Mouse (Mus musculus): Measurements from ENCODE around the gene Scnn1a. TPM values are rescaled to one million over a fixed set of nuclear protein-coding genes. Genes with fewer than 3 reads are reported as not detected.

The Scnn1a gene
- polyA plus RNA-seq, 1 experiment: 0.20 TPM

DNA sequence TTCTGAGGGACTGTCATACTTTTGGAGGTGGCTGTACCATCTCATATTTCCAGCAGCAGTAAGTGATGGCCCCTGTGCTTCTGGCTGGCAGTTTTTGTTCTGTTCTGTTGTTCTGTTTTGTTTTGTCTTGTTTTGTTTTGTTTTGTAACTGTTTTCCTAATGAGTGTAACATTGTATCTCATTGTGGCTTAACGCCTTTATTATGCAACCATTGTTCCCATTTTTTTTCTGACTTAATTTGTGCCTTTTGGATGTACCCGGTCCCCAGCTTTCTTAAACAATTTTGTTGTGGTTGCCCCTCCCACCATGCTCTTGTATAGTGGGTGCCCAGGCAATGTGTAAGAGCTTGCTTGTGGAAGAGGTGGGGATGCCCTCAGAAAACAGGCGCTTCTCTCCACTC, 21.7 kb downstream of the Scnn1a start:
- peaks cover 4% of the 10 kb centered on the region for H3K27me3 ChIP-seq (ENCODE audit: control insufficient read depth, insufficient read depth, insufficient read length)
- no peak overlapping the region for H3K4me2 ChIP-seq (ENCODE audit: low read depth)
- no peaks in the 10 kb centered on the region for H3K36me3 ChIP-seq (ENCODE audit: control insufficient read depth, insufficient read depth)
- no peaks in the 10 kb centered on the region for H3K79me2 ChIP-seq (ENCODE audit: control insufficient read depth, insufficient read depth)
- no peak overlapping the region for H3K4me3 ChIP-seq
- no peak overlapping the region for H3ac ChIP-seq (ENCODE audit: control insufficient read depth, insufficient read length)
- TF ChIP-seq REST (IDR thresholded peaks at IDR 0.05; ENCODE audit: insufficient read depth, insufficient read length) (no peak), E2F4 (IDR thresholded peaks at IDR 0.05; ENCODE audit: insufficient read depth) (no peak), TCF3 (IDR thresholded peaks at IDR 0.05; ENCODE audit: insufficient read length, low read depth) (no peak), POLR2AphosphoS2 (IDR thresholded peaks at IDR 0.05; ENCODE audit: insufficient read length, low read depth) (no peak)

DNA sequence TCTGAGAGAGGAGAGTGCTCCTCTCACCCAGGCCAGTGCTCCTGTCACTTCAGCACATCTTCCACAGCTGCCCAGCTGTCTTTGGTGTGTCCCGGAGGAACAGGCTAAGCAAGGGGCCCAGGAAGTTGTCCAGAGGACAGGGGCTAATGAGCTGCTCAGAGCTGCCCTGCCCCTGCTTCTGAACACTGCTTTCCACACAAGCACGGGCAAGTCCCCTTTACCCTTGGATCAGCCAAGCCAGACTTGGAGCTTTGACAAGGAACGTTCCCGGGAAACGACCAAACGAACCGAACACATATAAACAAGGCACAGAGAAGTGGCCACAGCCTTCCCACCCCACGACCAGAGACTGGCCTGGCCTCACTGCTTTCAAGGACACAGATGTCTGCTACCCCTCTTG, 23.6 kb downstream of the Scnn1a start:
- H3K79me2 ChIP-seq (ENCODE audit: control insufficient read depth, insufficient read depth): no peaks in the 10 kb centered on the region
- peaks cover 4% of the 10 kb centered on the region for H3K27me3 ChIP-seq (ENCODE audit: control insufficient read depth, insufficient read depth, insufficient read length)
- H3K4me2 ChIP-seq (ENCODE audit: low read depth): no peak overlapping the region
- no peak overlapping the region for H3ac ChIP-seq (ENCODE audit: control insufficient read depth, insufficient read length)
- no peak for TF ChIP-seq E2F4 (IDR thresholded peaks at IDR 0.05; ENCODE audit: insufficient read depth)
- TF ChIP-seq TCF12 (IDR thresholded peaks at IDR 0.05; ENCODE audit: insufficient read depth, poor library complexity, severe bottlenecking): no peak
- TF ChIP-seq REST (IDR thresholded peaks at IDR 0.05; ENCODE audit: insufficient read depth, insufficient read length): no peak
- TF ChIP-seq MAX (IDR thresholded peaks at IDR 0.05; ENCODE audit: low read depth): no peak
- TF ChIP-seq POLR2AphosphoS2 (IDR thresholded peaks at IDR 0.05; ENCODE audit: insufficient read length, low read depth): no peak
- no peak for TF ChIP-seq CEBPB (IDR thresholded peaks at IDR 0.05; ENCODE audit: insufficient read depth, poor library complexity, severe bottlenecking)
- no peak for TF ChIP-seq USF1 (IDR thresholded peaks at IDR 0.05; ENCODE audit: low read depth)
- no peak for TF ChIP-seq POLR2A (IDR thresholded peaks at IDR 0.05; ENCODE audit: insufficient read length, low read depth)
- no peak for TF ChIP-seq SRF (IDR thresholded peaks at IDR 0.05; ENCODE audit: control insufficient read depth, insufficient read length, low read depth)
- TF ChIP-seq TCF3 (IDR thresholded peaks at IDR 0.05; ENCODE audit: insufficient read length, low read depth): no peak
- TF ChIP-seq MYOG (IDR thresholded peaks at IDR 0.05; ENCODE audit: control insufficient read depth in 1 of 3, insufficient read depth in 1 of 3, insufficient read length in 2 of 3, low read depth in 2 of 3): no peak
- no peak overlapping the region for H3K4me3 ChIP-seq
- H3K36me3 ChIP-seq (ENCODE audit: control insufficient read depth, insufficient read depth): no peaks in the 10 kb centered on the region

DNA sequence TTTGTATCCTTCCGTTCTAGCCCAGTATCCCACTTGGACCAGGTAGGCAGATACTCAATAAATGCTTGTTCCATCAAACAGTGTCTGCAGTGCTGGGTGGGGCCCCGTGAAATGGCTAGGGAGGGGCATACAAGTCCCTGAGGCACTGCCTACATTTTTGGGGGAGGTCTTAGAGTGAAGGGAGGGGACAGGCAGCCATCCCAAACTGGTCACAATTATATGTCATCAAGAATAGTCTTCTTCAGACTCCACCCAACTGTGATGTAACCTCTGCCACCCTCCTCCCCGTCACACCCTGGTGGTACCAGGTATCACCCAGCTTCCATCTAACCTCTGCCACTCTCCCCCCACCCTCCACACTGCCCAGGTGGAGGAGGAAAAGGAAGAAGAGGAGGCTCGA, 24.4 kb downstream of the Scnn1a start:
- Histone ChIP-seq H3K4me2 (ENCODE audit: low read depth) (no peak overlapping the region), H3K4me3 (no peak overlapping the region), H3K36me3 (ENCODE audit: control insufficient read depth, insufficient read depth) (no peaks in the 10 kb centered on the region), H3K79me2 (ENCODE audit: control insufficient read depth, insufficient read depth) (peaks cover 7% of the 10 kb centered on the region), H3K27me3 (ENCODE audit: control insufficient read depth, insufficient read depth, insufficient read length) (peaks cover 4% of the 10 kb centered on the region), H3ac (ENCODE audit: control insufficient read depth, insufficient read length) (no peak overlapping the region)
- TF ChIP-seq USF1 (IDR thresholded peaks at IDR 0.05; ENCODE audit: low read depth) (no peak), MYOD1 (IDR thresholded peaks at IDR 0.05; ENCODE audit: control insufficient read depth in 1 of 3, insufficient read length in 2 of 3, low read depth in 2 of 3) (no peak), CEBPB (IDR thresholded peaks at IDR 0.05; ENCODE audit: insufficient read depth, poor library complexity, severe bottlenecking) (no peak), E2F4 (IDR thresholded peaks at IDR 0.05; ENCODE audit: insufficient read depth) (no peak), POLR2A (IDR thresholded peaks at IDR 0.05; ENCODE audit: insufficient read length, low read depth) (no peak)

DNA sequence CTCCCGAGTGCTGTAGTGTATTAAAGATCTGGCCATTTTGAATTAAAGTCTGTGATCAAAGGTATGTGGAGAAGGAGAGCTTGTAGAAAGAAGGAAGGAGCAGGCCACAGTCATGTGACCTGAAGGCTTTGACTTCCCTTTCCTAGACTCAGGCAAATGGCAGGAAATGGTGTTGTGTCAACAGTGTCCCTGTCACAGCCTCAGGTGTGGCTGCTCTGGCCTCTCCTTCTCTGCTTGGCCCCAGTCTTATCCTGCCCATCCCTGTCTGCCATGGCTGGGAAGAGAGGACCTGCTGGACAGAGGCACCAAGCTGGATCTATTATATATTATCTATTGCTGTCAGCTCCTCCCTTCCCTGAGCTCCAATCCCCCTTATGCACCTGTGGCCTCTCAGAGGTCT, 25.2 kb downstream of the Scnn1a start:
- Histone ChIP-seq H3ac (ENCODE audit: control insufficient read depth, insufficient read length) (no peak overlapping the region), H3K79me2 (ENCODE audit: control insufficient read depth, insufficient read depth) (peaks cover 15% of the 10 kb centered on the region), H3K4me2 (ENCODE audit: low read depth) (no peak overlapping the region), H3K27me3 (ENCODE audit: control insufficient read depth, insufficient read depth, insufficient read length) (peaks cover 4% of the 10 kb centered on the region), H3K36me3 (ENCODE audit: control insufficient read depth, insufficient read depth) (no peaks in the 10 kb centered on the region), H3K4me3 (no peak overlapping the region)
- TF ChIP-seq E2F4 (IDR thresholded peaks at IDR 0.05; ENCODE audit: insufficient read depth): no peak
- no peak for TF ChIP-seq POLR2A (IDR thresholded peaks at IDR 0.05; ENCODE audit: insufficient read length, low read depth)
- TF ChIP-seq TCF3 (IDR thresholded peaks at IDR 0.05; ENCODE audit: insufficient read length, low read depth): no peak
- no peak for TF ChIP-seq MYOD1 (IDR thresholded peaks at IDR 0.05; ENCODE audit: control insufficient read depth in 1 of 3, insufficient read length in 2 of 3, low read depth in 2 of 3)
- no peak for TF ChIP-seq USF1 (IDR thresholded peaks at IDR 0.05; ENCODE audit: low read depth)
- no peak for TF ChIP-seq CEBPB (IDR thresholded peaks at IDR 0.05; ENCODE audit: insufficient read depth, poor library complexity, severe bottlenecking)
- no peak for TF ChIP-seq REST (IDR thresholded peaks at IDR 0.05; ENCODE audit: insufficient read depth, insufficient read length)
- TF ChIP-seq SRF (IDR thresholded peaks at IDR 0.05; ENCODE audit: control insufficient read depth, insufficient read length, low read depth): no peak
- TF ChIP-seq TCF12 (IDR thresholded peaks at IDR 0.05; ENCODE audit: insufficient read depth, poor library complexity, severe bottlenecking): no peak
- no peak for TF ChIP-seq MYOG (IDR thresholded peaks at IDR 0.05; ENCODE audit: control insufficient read depth in 1 of 3, insufficient read depth in 1 of 3, insufficient read length in 2 of 3, low read depth in 2 of 3)
- no peak for TF ChIP-seq MAX (IDR thresholded peaks at IDR 0.05; ENCODE audit: low read depth)
- TF ChIP-seq POLR2AphosphoS2 (IDR thresholded peaks at IDR 0.05; ENCODE audit: insufficient read length, low read depth): no peak

DNA sequence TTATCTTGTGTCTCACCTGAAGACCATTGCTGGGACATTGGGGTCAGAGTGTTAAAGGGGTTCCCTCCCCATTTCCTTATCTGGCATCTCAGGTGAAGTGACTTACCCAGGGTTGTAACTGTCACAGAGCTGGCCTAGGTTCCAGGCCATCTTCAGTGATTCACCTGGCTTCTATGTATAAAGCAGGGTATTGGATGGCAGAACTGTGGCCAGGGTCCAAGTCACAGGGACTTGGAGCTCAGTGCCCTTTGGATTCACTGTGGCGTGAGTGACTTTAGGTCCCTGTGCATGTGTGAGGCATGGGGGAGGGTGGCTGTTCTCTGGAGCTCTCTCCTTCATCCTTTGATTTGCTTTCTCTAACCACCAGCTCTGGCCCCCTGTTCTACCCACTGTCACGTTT, 25.6 kb downstream of the Scnn1a start:
- H3K27me3 ChIP-seq (ENCODE audit: control insufficient read depth, insufficient read depth, insufficient read length): peaks cover 4% of the 10 kb centered on the region
- no peak overlapping the region for H3K4me3 ChIP-seq
- no peak overlapping the region for H3ac ChIP-seq (ENCODE audit: control insufficient read depth, insufficient read length)
- H3K36me3 ChIP-seq (ENCODE audit: control insufficient read depth, insufficient read depth): no peaks in the 10 kb centered on the region
- peaks cover 17% of the 10 kb centered on the region for H3K79me2 ChIP-seq (ENCODE audit: control insufficient read depth, insufficient read depth)
- H3K4me2 ChIP-seq (ENCODE audit: low read depth): no peak overlapping the region
- no peak for TF ChIP-seq USF1 (IDR thresholded peaks at IDR 0.05; ENCODE audit: low read depth)
- no peak for TF ChIP-seq POLR2A (IDR thresholded peaks at IDR 0.05; ENCODE audit: insufficient read length, low read depth)
- no peak for TF ChIP-seq POLR2AphosphoS2 (IDR thresholded peaks at IDR 0.05; ENCODE audit: insufficient read length, low read depth)
- no peak for TF ChIP-seq TCF12 (IDR thresholded peaks at IDR 0.05; ENCODE audit: insufficient read depth, poor library complexity, severe bottlenecking)
- no peak for TF ChIP-seq MYOD1 (IDR thresholded peaks at IDR 0.05; ENCODE audit: control insufficient read depth in 1 of 3, insufficient read length in 2 of 3, low read depth in 2 of 3)
- TF ChIP-seq TCF3 (IDR thresholded peaks at IDR 0.05; ENCODE audit: insufficient read length, low read depth): no peak
- TF ChIP-seq MAX (IDR thresholded peaks at IDR 0.05; ENCODE audit: low read depth): no peak
- TF ChIP-seq SRF (IDR thresholded peaks at IDR 0.05; ENCODE audit: control insufficient read depth, insufficient read length, low read depth): no peak
- no peak for TF ChIP-seq MYOG (IDR thresholded peaks at IDR 0.05; ENCODE audit: control insufficient read depth in 1 of 3, insufficient read depth in 1 of 3, insufficient read length in 2 of 3, low read depth in 2 of 3)
- no peak for TF ChIP-seq REST (IDR thresholded peaks at IDR 0.05; ENCODE audit: insufficient read depth, insufficient read length)
- no peak for TF ChIP-seq E2F4 (IDR thresholded peaks at IDR 0.05; ENCODE audit: insufficient read depth)
- TF ChIP-seq CEBPB (IDR thresholded peaks at IDR 0.05; ENCODE audit: insufficient read depth, poor library complexity, severe bottlenecking): no peak
